Mouse (Mus musculus): ENCODE data around the gene Rbks. TPM values are rescaled to one million over a fixed set of nuclear protein-coding genes. Genes with fewer than 3 reads are reported as not detected.
A peak's percentile ranks its signal among the peaks of the same experiment; 100 is the strongest.

Rbks gene
- polyA plus RNA-seq, 1 experiment, result 1.4 TPM

GRCm38 (mm10) chr5:31601162-31601722 lies 96.2 kb downstream of the Rbks start:
- H3K9ac ChIP-seq (ENCODE audit: low read depth, poor library complexity, severe bottlenecking), result no peak overlapping the region
- no peaks in the 10 kb centered on the region for H3K27me3 ChIP-seq (ENCODE audit: control insufficient read depth, insufficient read depth, low read length, poor library complexity, severe bottlenecking)
- no peaks in the 10 kb centered on the region for H3K9me3 ChIP-seq (replicated peaks; ENCODE audit: control insufficient read depth, insufficient read depth, low read length, poor library complexity, severe bottlenecking)
- H3K4me1 ChIP-seq (ENCODE audit: control insufficient read depth, insufficient read depth, low read length), result peaks cover 3% of the 10 kb centered on the region
- no peaks in the 10 kb centered on the region for H3K36me3 ChIP-seq (ENCODE audit: control insufficient read depth, insufficient read depth, low read length, poor library complexity, severe bottlenecking)
- H3K27ac ChIP-seq (ENCODE audit: insufficient read depth, low read length), result no peak overlapping the region
- no peak for TF ChIP-seq POLR2A (IDR thresholded peaks at IDR 0.05; ENCODE audit: insufficient read depth, low read length)
- TF ChIP-seq CTCF (IDR thresholded peaks at IDR 0.05; ENCODE audit: low read depth, low read length), result no peak
- no peak for TF ChIP-seq EP300 (IDR thresholded peaks at IDR 0.05; ENCODE audit: insufficient read depth, low read depth, low read length)
- no peak overlapping the region for H3K4me3 ChIP-seq (ENCODE audit: low read depth, low read length)

- Histone ChIP-seq H3K27me3 (ENCODE audit: control insufficient read depth, insufficient read depth, low read length, poor library complexity, severe bottlenecking) (no peaks in the 10 kb centered on the region), H3K36me3 (ENCODE audit: control insufficient read depth, insufficient read depth, low read length, poor library complexity, severe bottlenecking) (no peaks in the 10 kb centered on the region), H3K4me1 (ENCODE audit: control insufficient read depth, insufficient read depth, low read length) (peaks cover 6% of the 10 kb centered on the region), H3K9ac (ENCODE audit: low read depth, poor library complexity, severe bottlenecking) (no peak overlapping the region), H3K27ac (ENCODE audit: insufficient read depth, low read length) (no peak overlapping the region), H3K4me3 (ENCODE audit: low read depth, low read length) (no peak overlapping the region), H3K9me3 (replicated peaks; ENCODE audit: control insufficient read depth, insufficient read depth, low read length, poor library complexity, severe bottlenecking) (no peaks in the 10 kb centered on the region)
- TF ChIP-seq CTCF (IDR thresholded peaks at IDR 0.05; ENCODE audit: low read depth, low read length), result peak; percentile 69
- TF ChIP-seq POLR2A (IDR thresholded peaks at IDR 0.05; ENCODE audit: insufficient read depth, low read length), result no peak
Measured at GRCm38 (mm10) chr5:31599161-31599560, 98.3 kb downstream of the Rbks start.

DNA sequence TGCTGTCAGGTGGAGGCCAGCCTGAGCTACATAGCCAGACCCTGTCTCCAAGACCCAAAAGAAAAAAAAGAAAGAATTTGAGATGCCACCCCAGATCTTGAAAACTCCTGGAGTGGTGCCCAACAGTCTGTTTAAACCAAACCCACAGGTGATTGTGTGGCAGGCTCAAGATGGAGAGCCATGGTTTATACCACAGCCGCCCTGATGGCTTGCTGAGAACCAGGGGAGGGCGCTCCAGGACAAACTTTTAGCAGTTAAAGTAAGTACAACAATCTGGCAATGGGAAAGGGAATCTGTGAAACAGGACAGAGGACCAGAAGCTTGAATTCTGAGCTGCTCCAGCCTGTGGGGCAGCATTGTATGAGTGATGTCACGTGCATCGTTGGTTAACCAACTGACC lies 98.8 kb downstream of the Rbks start:
- peak; percentile 74 for TF ChIP-seq CTCF (IDR thresholded peaks at IDR 0.05; ENCODE audit: low read depth, low read length)
- TF ChIP-seq POLR2A (IDR thresholded peaks at IDR 0.05; ENCODE audit: insufficient read depth, low read length), result no peak
- Histone ChIP-seq H3K4me1 (ENCODE audit: control insufficient read depth, insufficient read depth, low read length) (peaks cover 6% of the 10 kb centered on the region), H3K27me3 (ENCODE audit: control insufficient read depth, insufficient read depth, low read length, poor library complexity, severe bottlenecking) (no peaks in the 10 kb centered on the region), H3K9ac (ENCODE audit: low read depth, poor library complexity, severe bottlenecking) (no peak overlapping the region), H3K4me3 (ENCODE audit: low read depth, low read length) (no peak overlapping the region), H3K27ac (ENCODE audit: insufficient read depth, low read length) (no peak overlapping the region), H3K9me3 (replicated peaks; ENCODE audit: control insufficient read depth, insufficient read depth, low read length, poor library complexity, severe bottlenecking) (no peaks in the 10 kb centered on the region), H3K36me3 (ENCODE audit: control insufficient read depth, insufficient read depth, low read length, poor library complexity, severe bottlenecking) (no peaks in the 10 kb centered on the region)

DNA sequence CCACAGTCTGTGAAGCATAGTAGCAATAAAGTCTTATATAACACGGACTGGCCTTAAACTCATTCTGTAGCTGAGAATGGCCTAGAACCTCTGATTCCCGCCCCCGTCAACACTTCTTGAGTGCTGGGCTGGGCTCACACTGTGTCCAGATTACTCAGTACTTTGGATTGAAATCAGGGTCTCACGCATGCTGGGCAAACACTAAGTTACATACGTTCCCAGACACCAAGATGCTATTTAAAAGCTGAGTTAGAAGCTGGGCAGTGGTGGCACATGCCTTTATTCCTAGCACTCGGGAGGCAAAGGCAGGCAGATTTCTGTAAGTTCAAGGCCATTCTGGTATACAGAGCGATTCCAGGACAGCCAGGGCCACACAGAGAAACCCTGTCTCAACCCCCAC lies 99.3 kb downstream of the Rbks start:
- no peak for TF ChIP-seq CTCF (IDR thresholded peaks at IDR 0.05; ENCODE audit: low read depth, low read length)
- no peak for TF ChIP-seq EP300 (IDR thresholded peaks at IDR 0.05; ENCODE audit: insufficient read depth, low read depth, low read length)
- TF ChIP-seq POLR2A (IDR thresholded peaks at IDR 0.05; ENCODE audit: insufficient read depth, low read length), result no peak
- Histone ChIP-seq H3K9ac (ENCODE audit: low read depth, poor library complexity, severe bottlenecking) (no peak overlapping the region), H3K4me3 (ENCODE audit: low read depth, low read length) (no peak overlapping the region), H3K9me3 (replicated peaks; ENCODE audit: control insufficient read depth, insufficient read depth, low read length, poor library complexity, severe bottlenecking) (no peaks in the 10 kb centered on the region), H3K36me3 (ENCODE audit: control insufficient read depth, insufficient read depth, low read length, poor library complexity, severe bottlenecking) (no peaks in the 10 kb centered on the region), H3K27me3 (ENCODE audit: control insufficient read depth, insufficient read depth, low read length, poor library complexity, severe bottlenecking) (no peaks in the 10 kb centered on the region), H3K4me1 (ENCODE audit: control insufficient read depth, insufficient read depth, low read length) (peaks cover 6% of the 10 kb centered on the region), H3K27ac (ENCODE audit: insufficient read depth, low read length) (no peak overlapping the region)

GRCm38 (mm10) chr5:31597430-31597944 lies 99.9 kb downstream of the Rbks start:
- Histone ChIP-seq H3K27ac (ENCODE audit: insufficient read depth, low read length) (no peak overlapping the region; the same call in 1 of the 2 replicates), H3K27me3 (ENCODE audit: control insufficient read depth, insufficient read depth, low read length, poor library complexity, severe bottlenecking) (no peaks in the 10 kb centered on the region), H3K9me3 (replicated peaks; ENCODE audit: control insufficient read depth, insufficient read depth, low read length, poor library complexity, severe bottlenecking) (no peaks in the 10 kb centered on the region), H3K4me3 (ENCODE audit: low read depth, low read length) (peak overlapping the region; percentile 55), H3K36me3 (ENCODE audit: control insufficient read depth, insufficient read depth, low read length, poor library complexity, severe bottlenecking) (no peaks in the 10 kb centered on the region), H3K4me1 (ENCODE audit: control insufficient read depth, insufficient read depth, low read length) (peaks cover 5% of the 10 kb centered on the region), H3K9ac (ENCODE audit: low read depth, poor library complexity, severe bottlenecking) (peak overlapping the region; percentile 48)
- TF ChIP-seq POLR2A (IDR thresholded peaks at IDR 0.05; ENCODE audit: insufficient read depth, low read length) (no peak), CTCF (IDR thresholded peaks at IDR 0.05; ENCODE audit: low read depth, low read length) (no peak), EP300 (IDR thresholded peaks at IDR 0.05; ENCODE audit: insufficient read depth, low read depth, low read length) (no peak)

DNA sequence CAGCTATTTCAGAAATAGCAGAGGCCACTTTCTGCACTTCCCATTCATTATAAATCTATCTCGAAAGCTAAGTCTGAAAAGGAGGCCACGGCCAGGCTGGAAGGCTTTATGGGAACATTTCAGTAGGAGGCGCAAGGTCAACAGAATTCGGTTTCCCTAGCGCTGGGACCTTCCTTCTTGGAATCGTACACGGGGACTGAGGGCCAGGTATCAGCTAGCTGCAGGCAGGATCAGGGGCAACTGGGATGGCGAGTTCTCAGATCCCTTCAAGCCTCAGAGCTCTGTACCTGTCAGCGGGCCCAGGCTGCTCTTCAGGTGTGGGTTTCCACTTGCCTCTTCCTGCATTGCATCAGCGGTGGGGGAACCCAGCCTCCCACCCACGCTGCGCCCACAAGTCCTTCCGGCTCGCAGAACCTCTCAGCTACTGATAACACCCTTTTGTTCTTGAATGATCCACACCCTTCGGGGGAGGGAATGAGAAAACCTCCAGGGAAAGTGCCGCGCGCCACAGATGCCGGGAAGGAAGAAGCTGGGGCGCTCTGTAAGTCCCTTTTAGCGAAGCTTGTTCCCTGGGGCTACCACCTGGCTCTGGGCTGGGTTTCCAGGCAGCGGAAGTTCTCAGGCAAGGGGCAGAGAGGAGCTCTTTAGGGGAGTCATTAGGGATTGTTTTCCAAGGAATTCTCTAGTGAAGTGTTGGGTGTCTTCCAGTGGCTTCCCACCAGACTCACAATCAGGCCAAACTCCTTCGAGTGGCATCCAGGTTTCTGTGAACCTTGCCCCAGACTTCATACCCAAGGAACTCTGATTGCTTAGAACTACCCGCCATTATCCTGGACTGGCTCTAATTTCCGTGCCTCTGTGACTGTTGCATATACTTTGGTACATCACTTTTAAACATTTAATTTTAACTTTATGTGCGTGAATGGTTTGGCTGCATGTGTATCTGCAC lies 100.7 kb downstream of the Rbks start, which contains the start of gene Mrpl33:
Gene Mrpl33 (plus strand): TSS at position 455 of the 949 bp plus-strand sequence.
- peak within 1 kb of the TSS; percentile 55 for H3K4me3 ChIP-seq (ENCODE audit: low read depth, low read length)
- H3K9ac ChIP-seq (ENCODE audit: low read depth, poor library complexity, severe bottlenecking), result peak within 1 kb of the TSS; percentile 48
- peaks cover 3% of the 10 kb centered on the region for H3K4me1 ChIP-seq (ENCODE audit: control insufficient read depth, insufficient read depth, low read length)
- peak within 1 kb of the TSS; percentile 32 for H3K27ac ChIP-seq (ENCODE audit: insufficient read depth, low read length)
- TF ChIP-seq POLR2A (IDR thresholded peaks at IDR 0.05; ENCODE audit: insufficient read depth, low read length), result no peak
- TF ChIP-seq EP300 (IDR thresholded peaks at IDR 0.05; ENCODE audit: insufficient read depth, low read depth, low read length), result peak; percentile 17
- TF ChIP-seq CTCF (IDR thresholded peaks at IDR 0.05; ENCODE audit: low read depth, low read length), result peak; percentile 27
- H3K36me3 ChIP-seq (ENCODE audit: control insufficient read depth, insufficient read depth, low read length, poor library complexity, severe bottlenecking), result no peaks in the 10 kb centered on the region
- H3K27me3 ChIP-seq (ENCODE audit: control insufficient read depth, insufficient read depth, low read length, poor library complexity, severe bottlenecking), result no peaks in the 10 kb centered on the region
- H3K9me3 ChIP-seq (replicated peaks; ENCODE audit: control insufficient read depth, insufficient read depth, low read length, poor library complexity, severe bottlenecking), result no peaks in the 10 kb centered on the region

All from ES-Bruce4 (cell line).